Mouse (Mus musculus): ENCODE measurements around the gene Myom1.

DNA sequence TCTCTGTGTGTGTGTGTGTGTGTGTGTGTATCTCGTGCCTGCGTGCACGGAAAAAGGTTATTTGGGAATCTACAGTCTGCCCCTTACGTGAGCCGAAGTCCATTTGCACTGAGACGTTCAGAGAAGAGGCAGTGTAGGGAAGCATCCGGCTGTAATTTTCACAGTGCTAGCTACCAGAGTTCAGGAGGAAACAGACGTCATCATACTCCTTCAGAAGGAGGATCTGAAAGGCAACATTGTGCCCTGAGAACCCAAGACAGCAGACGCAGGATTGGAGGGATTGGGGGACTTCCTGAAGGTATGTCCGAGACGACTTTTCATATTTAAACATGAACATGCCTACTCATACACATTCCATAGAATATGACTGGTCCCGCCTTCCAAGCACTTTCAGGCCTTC is 34.8 kb upstream of the Myom1 start:
- TF ChIP-seq CTCF (IDR thresholded peaks at IDR 0.05; ENCODE audit: low read depth, low read length) (no peak), POLR2A (IDR thresholded peaks at IDR 0.05; ENCODE audit: borderline replicate concordance, low read depth, low read length) (no peak)

Measured in bone marrow macrophage, adult 2 months (primary cell).